Mouse (Mus musculus) layer of hippocampus, postnatal 14 days (tissue): ENCODE measurements at regions not wholly inside any gene's neighbourhood (a gene's known extent, or its start where the extent isn't known, plus 50 kb on each side); places are given as distances from the start of the nearest gene placed in this dataset.

Experiments
- DNase-seq, 2 experiments: peaks; one replicate each; pipeline ENCODE4 v3.0.0; 2021 to 2022; ENCODE audit warnings: low spot score in 2 of 2, mixed read lengths in 1 of 2

GRCm38 (mm10) chr3:125155319-125155718 lies 248.6 kb upstream of the Ndst4 start:
- DNase-seq = no peak

- no peak for DNase-seq
Measured at GRCm38 (mm10) chr3:125159763-125160162, 244.1 kb upstream of the Ndst4 start.

GRCm38 (mm10) chr3:125190571-125190970 lies 213.3 kb upstream of the Ndst4 start:
- DNase-seq = no peak

- DNase-seq = no peak
Measured at GRCm38 (mm10) chr3:125220913-125221312, 183.0 kb upstream of the Ndst4 start.

GRCm38 (mm10) chr3:125251124-125251523 lies 152.8 kb upstream of the Ndst4 start:
- no peak for DNase-seq

GRCm38 (mm10) chr3:125260909-125261308 lies 143.0 kb upstream of the Ndst4 start:
- DNase-seq = no peak

- no peak for DNase-seq
Measured at GRCm38 (mm10) chr3:125270695-125271094, 133.2 kb upstream of the Ndst4 start.

GRCm38 (mm10) chr3:125271215-125271614 lies 132.7 kb upstream of the Ndst4 start:
- no peak for DNase-seq

GRCm38 (mm10) chr3:125278605-125279004 lies 125.3 kb upstream of the Ndst4 start:
- DNase-seq = no peak

GRCm38 (mm10) chr3:125279007-125279406 lies 124.9 kb upstream of the Ndst4 start:
- no peak for DNase-seq

GRCm38 (mm10) chr3:125279610-125280009 lies 124.3 kb upstream of the Ndst4 start:
- no peak for DNase-seq

- DNase-seq = no peak
Measured at GRCm38 (mm10) chr3:125288598-125288997, 115.3 kb upstream of the Ndst4 start.

- no peak for DNase-seq
Measured at GRCm38 (mm10) chr3:125289355-125289933, 114.4 kb upstream of the Ndst4 start.

GRCm38 (mm10) chr3:125306675-125307074 lies 97.2 kb upstream of the Ndst4 start:
- no peak for DNase-seq

GRCm38 (mm10) chr3:125327079-125327478 lies 76.8 kb upstream of the Ndst4 start:
- peak in 1 of 2 experiments; percentile 1 for DNase-seq

- no peak for DNase-seq
Measured at GRCm38 (mm10) chr3:125337423-125337822, 66.5 kb upstream of the Ndst4 start.

- no peak for DNase-seq
Measured at GRCm38 (mm10) chr3:125338178-125338692, 65.6 kb upstream of the Ndst4 start.
